ENCODE assay signal across 8 mouse cellular contexts in genomic region chr8:119345683-119346075, GRCm38 (mm10). TPM values are rescaled to one million over a fixed set of nuclear protein-coding genes. Genes with fewer than 3 reads are reported as not detected.
DNase-seq lines count a peak whose midpoint lies in the region; ATAC-seq lines count a peak whose summit lies in the region.

No protein-coding gene starts in this region.

- WGBS in forebrain, embryonic 10.5 days: 87% methylated on average over 15 of the region's 15 CpGs
- WGBS in forebrain, embryonic 16.5 days: 85% methylated on average over 15 of the region's 15 CpGs
- 82% methylated on average over 15 of the region's 15 CpGs for WGBS in embryonic facial prominence, embryonic 14.5 days
- WGBS in liver, embryonic 11.5 days: 73% methylated on average over 15 of the region's 15 CpGs

- H3K27me3 ChIP-seq in forebrain, embryonic 10.5 days (ENCODE audit: poor library complexity, severe bottlenecking): peaks cover 10% of the 10 kb centered on the region; the same call in 1 of the 2 replicates
- H3K27me3 ChIP-seq in forebrain, embryonic 16.5 days (replicated peaks; ENCODE audit: control insufficient read depth, insufficient read depth, low read length): no peaks in the 10 kb centered on the region; the same call in 1 of the 2 replicates
- H3K27me3 ChIP-seq in embryonic facial prominence, embryonic 14.5 days (replicated peaks; ENCODE audit: control insufficient read depth, insufficient read depth, low read length): no peaks in the 10 kb centered on the region; the same call in 1 of the 2 replicates
- no peaks in the 10 kb centered on the region for H3K27me3 ChIP-seq in liver, embryonic 11.5 days (replicated peaks; ENCODE audit: control insufficient read depth, insufficient read depth, low read length)

- H3K4me3 ChIP-seq in forebrain, embryonic 10.5 days: peak overlapping the region; percentile 99
- H3K4me3 ChIP-seq in forebrain, embryonic 16.5 days (replicated peaks; ENCODE audit: low read length): no peak overlapping the region
- H3K4me3 ChIP-seq in embryonic facial prominence, embryonic 14.5 days (ENCODE audit: low read depth, low read length): no peak overlapping the region
- H3K4me3 ChIP-seq in liver, embryonic 11.5 days (ENCODE audit: low read depth, low read length): peak overlapping the region; percentile 98

- no peak overlapping the region for H3K9ac ChIP-seq in forebrain, embryonic 16.5 days (replicated peaks; ENCODE audit: low read depth, low read length)
- no peak overlapping the region for H3K9ac ChIP-seq in embryonic facial prominence, embryonic 14.5 days (ENCODE audit: low read depth, low read length)
- H3K9ac ChIP-seq in liver, embryonic 11.5 days (ENCODE audit: low read depth, low read length): no peak overlapping the region

- H3K36me3 ChIP-seq in forebrain, embryonic 10.5 days (replicated peaks): peaks cover 47% of the 10 kb centered on the region
- peaks cover 25% of the 10 kb centered on the region for H3K36me3 ChIP-seq in forebrain, embryonic 16.5 days (ENCODE audit: control insufficient read depth, insufficient read depth)
- H3K36me3 ChIP-seq in embryonic facial prominence, embryonic 14.5 days (ENCODE audit: control insufficient read depth, insufficient read depth, low read length): peaks cover 36% of the 10 kb centered on the region
- H3K36me3 ChIP-seq in liver, embryonic 11.5 days (ENCODE audit: control insufficient read depth, insufficient read depth, low read length): peaks cover 31% of the 10 kb centered on the region

- H3K4me2 ChIP-seq in forebrain, embryonic 16.5 days (ENCODE audit: low read length): no peak overlapping the region; the same call in 1 of the 2 replicates
- peak overlapping the region; percentile 65 for H3K4me2 ChIP-seq in embryonic facial prominence, embryonic 14.5 days (ENCODE audit: low read depth, low read length)
- peak overlapping the region; percentile 77 for H3K4me2 ChIP-seq in liver, embryonic 11.5 days

- no peak for DNase-seq in forebrain, embryonic 10.5 days (ENCODE audit: extremely low spot score, low spot score)
- peak; percentile 13 for DNase-seq in 3T3-L1 (ENCODE audit: low read depth, low spot score)
- DNase-seq in embryonic facial prominence, embryonic 14.5 days (ENCODE audit: low spot score): no peak
- DNase-seq in liver, embryonic 11.5 days (ENCODE audit: low spot score): no peak
- DNase-seq in frontal cortex, postnatal 25 days (ENCODE audit: low spot score in 2 of 2): no peak
- DNase-seq in kidney, postnatal 10 days: no peak

- no peak overlapping the region for H3K27ac ChIP-seq in forebrain, embryonic 10.5 days
- no peak overlapping the region for H3K27ac ChIP-seq in forebrain, embryonic 16.5 days (ENCODE audit: low read length)
- H3K27ac ChIP-seq in embryonic facial prominence, embryonic 14.5 days (replicated peaks; ENCODE audit: low read depth, low read length): no peak overlapping the region
- no peak overlapping the region for H3K27ac ChIP-seq in liver, embryonic 11.5 days (ENCODE audit: low read depth, low read length)

- H3K9me3 ChIP-seq in forebrain, embryonic 10.5 days: peaks cover 4% of the 10 kb centered on the region; the same call in 1 of the 2 replicates
- H3K9me3 ChIP-seq in forebrain, embryonic 16.5 days (ENCODE audit: control insufficient read depth, low read length): peaks cover 3% of the 10 kb centered on the region; the same call in 1 of the 2 replicates
- H3K9me3 ChIP-seq in embryonic facial prominence, embryonic 14.5 days (ENCODE audit: control insufficient read depth, low read length): peaks cover 11% of the 10 kb centered on the region
- H3K9me3 ChIP-seq in liver, embryonic 11.5 days (ENCODE audit: control insufficient read depth, low read length): peaks cover 6% of the 10 kb centered on the region; the same call in 1 of the 2 replicates

- ATAC-seq in forebrain, embryonic 16.5 days: no peak
- ATAC-seq in embryonic facial prominence, embryonic 14.5 days (ENCODE audit: low read depth): no peak
- ATAC-seq in liver, embryonic 11.5 days (replicated peaks; ENCODE audit: low FRiP score): no peak
- no peak for ATAC-seq in monocyte, adult 5-6 weeks (replicated peaks; ENCODE audit: insufficient number of reproducible peaks, low FRiP score, low TSS enrichment, poor library complexity, severe bottlenecking)

- H3K4me1 ChIP-seq in forebrain, embryonic 10.5 days: peaks cover 13% of the 10 kb centered on the region
- H3K4me1 ChIP-seq in forebrain, embryonic 16.5 days (replicated peaks; ENCODE audit: control insufficient read depth, insufficient read depth, low read length): peaks cover 14% of the 10 kb centered on the region
- H3K4me1 ChIP-seq in embryonic facial prominence, embryonic 14.5 days (ENCODE audit: control insufficient read depth, insufficient read depth, low read length): peaks cover 5% of the 10 kb centered on the region
- H3K4me1 ChIP-seq in liver, embryonic 11.5 days (replicated peaks; ENCODE audit: control insufficient read depth, insufficient read depth, low read length): 0 out of 2 replicates have a peak, but pooled peaks cover 2% of the 10 kb centered on the region

RNA-seq across cellular contexts. Expression of gene Hsbp1, which starts 1.4 kb away (rescaled TPM):
- 246 and 255 TPM in 2 replicates for polyA plus RNA-seq in forebrain, embryonic 10.5 days (2016; fragmentation: Nextera tagmentation; extraction: Ambion mirVana)
- 608 and 664 TPM in 2 replicates for polyA plus RNA-seq in forebrain, embryonic 16.5 days (2015; fragmentation: Nextera tagmentation; extraction: Ambion mirVana)
- 325 and 345 TPM in 2 replicates for polyA plus RNA-seq in embryonic facial prominence, embryonic 14.5 days (2014; fragmentation: Nextera tagmentation; extraction: Ambion mirVana)
- 170 and 177 TPM in 2 replicates for polyA plus RNA-seq in liver, embryonic 11.5 days (2014; fragmentation: Nextera tagmentation; extraction: Ambion mirVana)
- total RNA-seq in monocyte, adult 5-6 weeks (2017): 75.3 to 78.1 TPM (median 76.0 TPM) in 3 replicates

RNA-seq across cellular contexts. Expression of gene Mlycd, which starts 49.0 kb away (rescaled TPM):
- 9.2 and 10.2 TPM in 2 replicates for polyA plus RNA-seq in forebrain, embryonic 10.5 days (2016; fragmentation: Nextera tagmentation; extraction: Ambion mirVana)
- 13.0 and 13.9 TPM in 2 replicates for polyA plus RNA-seq in forebrain, embryonic 16.5 days (2015; fragmentation: Nextera tagmentation; extraction: Ambion mirVana)
- polyA plus RNA-seq in embryonic facial prominence, embryonic 14.5 days (2014; fragmentation: Nextera tagmentation; extraction: Ambion mirVana): 17.4 and 17.7 TPM in 2 replicates
- 13.7 and 15.0 TPM in 2 replicates for polyA plus RNA-seq in liver, embryonic 11.5 days (2014; fragmentation: Nextera tagmentation; extraction: Ambion mirVana)
- total RNA-seq in monocyte, adult 5-6 weeks (2017): 8.7 to 15.0 TPM (median 10.3 TPM) in 3 replicates

Comparison
In these comparisons a context has a peak if more than half of its experiments do, and no peak if none do; other contexts are left out.
1. H3K4me3 ChIP-seq: peak in forebrain, embryonic 10.5 days (single experiment) and liver, embryonic 11.5 days (single experiment); none in forebrain, embryonic 16.5 days (single experiment) and embryonic facial prominence, embryonic 14.5 days (single experiment).